Mouse (Mus musculus): ENCODE data around the gene Amh. TPM values are rescaled to one million over a fixed set of nuclear protein-coding genes. Genes with fewer than 3 reads are reported as not detected.
A peak's percentile ranks its signal among the peaks of the same experiment; 100 is the strongest.

The Amh gene
- 0.09 TPM in 2 replicates for polyA plus RNA-seq (2016; fragmentation: Nextera tagmentation; extraction: Ambion mirVana)

- H3K36me3 ChIP-seq (replicated peaks), result peaks cover 59% of the 10 kb centered on the region
- no peak within 1 kb of the TSS for H3K27ac ChIP-seq
- peaks cover 49% of the 10 kb centered on the region for H3K27me3 ChIP-seq (ENCODE audit: poor library complexity, severe bottlenecking)
- peak within 1 kb of the TSS; percentile 61 for H3K4me3 ChIP-seq
- H3K4me1 ChIP-seq, result peaks cover 63% of the 10 kb centered on the region
- DNase-seq (ENCODE audit: extremely low spot score, low spot score), result no peak
- no peaks in the 10 kb centered on the region for H3K9me3 ChIP-seq
- WGBS, result 67% methylated on average over 6 of the region's 6 CpGs
These were observed at the start of gene Amh for GRCm38 (mm10) chr10:80804916-80805315. Amh (plus strand) TSS chr10:80805243.

DNA sequence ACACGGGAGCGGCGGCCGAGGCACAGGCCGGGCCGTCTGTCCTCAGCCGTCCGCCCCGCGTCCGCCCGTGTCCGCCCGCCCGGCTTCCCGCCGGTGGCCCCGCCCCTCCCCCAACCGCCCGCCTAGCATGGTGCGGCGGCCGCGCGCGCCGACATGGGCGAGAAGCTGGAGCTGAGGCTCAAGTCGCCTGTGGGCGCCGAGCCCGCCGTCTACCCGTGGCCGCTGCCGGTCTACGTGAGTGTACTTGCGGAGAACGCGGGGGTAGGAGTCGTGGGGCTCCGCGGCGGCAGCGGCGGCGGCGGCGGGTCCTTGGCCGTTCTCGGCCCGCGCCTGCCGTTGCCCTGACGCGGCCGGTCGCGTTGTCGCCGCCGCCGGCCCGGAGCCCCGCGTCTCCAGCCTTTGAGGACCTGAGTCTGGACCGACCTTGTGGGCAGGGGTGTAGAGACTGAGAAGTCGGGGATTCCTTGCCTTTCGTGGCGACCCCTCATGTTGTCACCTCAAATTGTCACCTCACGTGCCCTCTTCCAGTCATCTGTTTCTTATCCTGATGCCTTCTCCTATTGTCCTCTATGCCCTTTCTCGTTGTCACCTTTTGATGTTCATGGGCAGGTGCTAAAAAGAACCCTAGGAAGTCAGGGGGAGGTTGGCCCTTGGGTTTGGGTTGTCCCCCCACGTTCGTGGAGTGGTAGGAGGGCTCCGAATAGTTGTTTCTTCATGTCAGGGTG is 49.6 kb upstream of the Amh start:
- under 1% methylated on average over 74 of the region's 75 CpGs for WGBS
- peaks cover 60% of the 10 kb centered on the region for H3K4me1 ChIP-seq

GRCm38 (mm10) chr10:80756099-80756498 is 48.9 kb upstream of the Amh start:
- Histone ChIP-seq H3K27me3 (ENCODE audit: poor library complexity, severe bottlenecking) (no peaks in the 10 kb centered on the region), H3K9me3 (no peaks in the 10 kb centered on the region), H3K36me3 (replicated peaks) (no peaks in the 10 kb centered on the region), H3K27ac (peak overlapping the region; percentile 97), H3K4me1 (peaks cover 65% of the 10 kb centered on the region), H3K4me3 (peak overlapping the region; percentile 95)
- no peak for DNase-seq (ENCODE audit: extremely low spot score, low spot score)
- 35% methylated on average over 3 of the region's 3 CpGs for WGBS

More for the DNA sequence above, 49.6 kb upstream of the Amh start:
- peak overlapping the region; percentile 97 for H3K27ac ChIP-seq
- no peaks in the 10 kb centered on the region for H3K36me3 ChIP-seq (replicated peaks)
- no peaks in the 10 kb centered on the region for H3K9me3 ChIP-seq
- peak; percentile 20 for DNase-seq (ENCODE audit: extremely low spot score, low spot score)
- peak overlapping the region; percentile 95 for H3K4me3 ChIP-seq
- H3K27me3 ChIP-seq (ENCODE audit: poor library complexity, severe bottlenecking), result no peaks in the 10 kb centered on the region

DNA sequence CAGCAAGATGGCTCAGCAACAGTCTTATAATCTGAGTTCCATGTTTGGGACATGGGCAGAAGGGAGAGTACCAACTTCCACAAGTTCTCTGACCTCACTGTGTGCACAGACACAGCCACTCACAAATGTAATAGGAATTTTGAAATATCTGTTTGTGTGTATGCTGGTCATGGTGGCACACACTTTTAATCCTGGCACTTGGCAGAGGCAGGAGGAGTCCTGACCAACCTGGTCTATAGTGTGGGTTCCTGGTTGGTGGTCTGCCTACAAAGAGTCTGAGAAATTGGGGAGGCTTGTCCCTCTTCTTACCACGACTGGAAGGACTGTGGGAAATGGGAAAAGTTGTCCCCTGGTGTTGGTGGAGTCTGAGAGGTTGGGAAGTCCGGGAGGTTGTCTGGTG is 48.5 kb upstream of the Amh start:
- peaks cover 65% of the 10 kb centered on the region for H3K4me1 ChIP-seq

GRCm38 (mm10) chr10:80756967-80757366 is 48.1 kb upstream of the Amh start:
- peak overlapping the region; percentile 95 for H3K4me3 ChIP-seq
- no peak for DNase-seq (ENCODE audit: extremely low spot score, low spot score)
- H3K9me3 ChIP-seq, result no peaks in the 10 kb centered on the region
- H3K4me1 ChIP-seq, result peaks cover 63% of the 10 kb centered on the region
- H3K27me3 ChIP-seq (ENCODE audit: poor library complexity, severe bottlenecking), result no peaks in the 10 kb centered on the region
- peak overlapping the region; percentile 12; the same call in 1 of the 2 replicates for H3K27ac ChIP-seq
- no peaks in the 10 kb centered on the region for H3K36me3 ChIP-seq (replicated peaks)
- WGBS, result 85% methylated on average over 4 of the region's 4 CpGs

More for the DNA sequence above, 48.5 kb upstream of the Amh start:
- Histone ChIP-seq H3K27ac (0 out of 2 replicates have a peak overlapping the region, but pooled peaks have one; percentile 97), H3K4me3 (peak overlapping the region; percentile 95), H3K9me3 (no peaks in the 10 kb centered on the region), H3K27me3 (ENCODE audit: poor library complexity, severe bottlenecking) (no peaks in the 10 kb centered on the region), H3K36me3 (replicated peaks) (no peaks in the 10 kb centered on the region)
- DNase-seq (ENCODE audit: extremely low spot score, low spot score), result no peak
- 79% methylated on average over 2 of the region's 2 CpGs for WGBS

DNA sequence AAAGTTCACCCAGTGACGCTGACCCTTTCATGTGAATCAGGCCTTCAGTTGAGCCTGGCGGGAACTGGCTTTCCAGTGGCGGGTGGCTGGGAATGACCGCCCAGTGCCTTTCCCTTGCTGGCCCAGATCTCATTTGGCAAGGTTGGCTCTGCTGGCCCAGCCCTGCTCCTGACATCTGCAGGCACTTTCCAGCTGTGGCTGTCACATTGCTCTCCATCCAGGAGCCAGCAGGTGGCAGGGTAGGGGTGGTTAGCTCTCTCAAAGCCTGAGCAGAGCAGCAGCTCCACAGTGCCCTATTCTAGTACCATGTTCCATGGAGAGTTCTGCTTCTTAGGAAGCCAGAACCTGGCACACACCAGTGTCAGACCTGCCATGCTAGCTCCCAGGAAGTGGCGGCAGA is 47.3 kb upstream of the Amh start:
- Histone ChIP-seq H3K36me3 (replicated peaks) (no peaks in the 10 kb centered on the region; the same call in 1 of the 2 replicates), H3K4me1 (peaks cover 56% of the 10 kb centered on the region), H3K9me3 (no peaks in the 10 kb centered on the region), H3K27me3 (ENCODE audit: poor library complexity, severe bottlenecking) (no peaks in the 10 kb centered on the region), H3K27ac (no peak overlapping the region), H3K4me3 (peak overlapping the region; percentile 95)
- DNase-seq (ENCODE audit: extremely low spot score, low spot score), result peak; percentile 44
- 37% methylated on average over 5 of the region's 5 CpGs for WGBS

DNA sequence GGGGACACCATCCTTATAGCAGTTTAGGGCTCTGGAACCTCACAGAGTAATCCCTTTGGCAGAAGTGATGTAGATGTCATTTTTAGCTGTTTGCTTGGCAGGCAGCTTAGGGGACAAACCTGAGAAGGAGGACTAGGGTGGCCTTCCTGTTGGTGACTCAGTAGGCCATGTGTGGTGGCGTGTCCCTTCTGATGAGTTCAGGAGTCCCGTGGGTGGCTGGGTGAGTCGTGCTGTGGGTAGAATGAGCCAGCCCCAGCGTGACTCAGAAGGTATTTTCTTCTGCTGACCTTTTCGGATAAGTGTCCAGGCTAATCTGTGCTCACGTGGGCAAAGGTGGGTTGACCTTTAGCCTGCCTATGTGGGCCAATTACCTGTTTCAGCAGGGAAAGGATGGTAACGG is 46.4 kb upstream of the Amh start:
- no peaks in the 10 kb centered on the region for H3K9me3 ChIP-seq
- 89% methylated on average over 7 of the region's 7 CpGs for WGBS
- H3K4me1 ChIP-seq, result peaks cover 56% of the 10 kb centered on the region
- no peak for DNase-seq (ENCODE audit: extremely low spot score, low spot score)
- H3K36me3 ChIP-seq (replicated peaks), result peaks cover 9% of the 10 kb centered on the region
- H3K4me3 ChIP-seq, result 0 out of 2 replicates have a peak overlapping the region, but pooled peaks have one; percentile 1
- H3K27me3 ChIP-seq (ENCODE audit: poor library complexity, severe bottlenecking), result no peaks in the 10 kb centered on the region
- H3K27ac ChIP-seq, result no peak overlapping the region

- Histone ChIP-seq H3K9me3 (no peaks in the 10 kb centered on the region), H3K4me3 (no peak overlapping the region), H3K27me3 (ENCODE audit: poor library complexity, severe bottlenecking) (no peaks in the 10 kb centered on the region), H3K27ac (no peak overlapping the region), H3K4me1 (peaks cover 53% of the 10 kb centered on the region), H3K36me3 (replicated peaks) (peaks cover 31% of the 10 kb centered on the region)
- no peak for DNase-seq (ENCODE audit: extremely low spot score, low spot score)
- 87% methylated on average over 4 of the region's 4 CpGs for WGBS
These were observed 44.2 kb upstream of the Amh start for GRCm38 (mm10) chr10:80760596-80761524.

GRCm38 (mm10) chr10:80761821-80762220 is 43.2 kb upstream of the Amh start:
- H3K27me3 ChIP-seq (ENCODE audit: poor library complexity, severe bottlenecking), result no peaks in the 10 kb centered on the region
- H3K9me3 ChIP-seq, result no peaks in the 10 kb centered on the region
- H3K36me3 ChIP-seq (replicated peaks), result peaks cover 40% of the 10 kb centered on the region
- DNase-seq (ENCODE audit: extremely low spot score, low spot score), result no peak
- H3K4me1 ChIP-seq, result peaks cover 52% of the 10 kb centered on the region
- H3K27ac ChIP-seq, result no peak overlapping the region
- WGBS, result 75% methylated on average over 3 of the region's 3 CpGs
- no peak overlapping the region for H3K4me3 ChIP-seq

DNA sequence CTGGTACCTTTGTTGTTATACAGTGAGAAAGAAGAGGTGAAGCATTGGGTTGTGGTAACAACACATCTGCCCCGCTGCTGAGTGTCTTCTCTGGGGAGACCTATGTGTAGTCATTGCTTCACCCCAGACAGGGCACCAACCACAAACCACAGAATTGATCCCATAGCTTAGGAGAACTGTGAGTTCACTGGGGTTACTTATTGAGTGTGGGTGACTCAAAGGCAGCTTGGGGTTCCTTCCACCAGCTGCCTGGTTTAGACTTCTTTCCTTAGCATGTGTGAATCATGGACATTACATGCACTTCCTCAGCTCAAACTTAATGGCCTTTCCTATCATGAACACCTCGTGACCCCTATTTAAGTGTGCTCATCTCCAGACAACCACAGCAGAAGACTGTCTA is 41.5 kb upstream of the Amh start:
- no peaks in the 10 kb centered on the region for H3K27me3 ChIP-seq (ENCODE audit: poor library complexity, severe bottlenecking)
- DNase-seq (ENCODE audit: extremely low spot score, low spot score), result no peak
- no peak overlapping the region for H3K27ac ChIP-seq
- WGBS, result 94% methylated on average over 2 of the region's 2 CpGs
- H3K9me3 ChIP-seq, result no peaks in the 10 kb centered on the region
- peaks cover 36% of the 10 kb centered on the region for H3K4me1 ChIP-seq
- no peak overlapping the region for H3K4me3 ChIP-seq
- H3K36me3 ChIP-seq (replicated peaks), result peaks cover 56% of the 10 kb centered on the region

DNA sequence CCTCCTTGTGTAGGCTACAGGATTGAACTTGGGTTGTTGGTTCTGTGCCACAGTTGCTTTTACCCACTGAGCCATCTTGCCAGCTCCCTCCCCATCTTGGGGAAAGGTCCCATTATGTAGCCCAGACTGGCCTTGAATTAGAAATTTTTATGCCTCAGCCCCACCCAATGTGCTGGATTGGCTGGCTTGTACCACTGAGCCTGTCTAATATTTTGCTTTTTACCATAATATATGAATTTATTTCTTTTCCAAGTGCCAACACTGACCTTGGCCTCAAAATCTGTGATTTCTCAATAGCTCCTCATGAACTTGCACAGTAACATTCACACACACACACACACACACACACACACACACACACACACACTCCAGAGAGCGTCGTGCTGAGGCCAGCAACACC is 39.3 kb upstream of the Amh start:
- WGBS, result 90% methylated on average over 2 of the region's 2 CpGs

DNA sequence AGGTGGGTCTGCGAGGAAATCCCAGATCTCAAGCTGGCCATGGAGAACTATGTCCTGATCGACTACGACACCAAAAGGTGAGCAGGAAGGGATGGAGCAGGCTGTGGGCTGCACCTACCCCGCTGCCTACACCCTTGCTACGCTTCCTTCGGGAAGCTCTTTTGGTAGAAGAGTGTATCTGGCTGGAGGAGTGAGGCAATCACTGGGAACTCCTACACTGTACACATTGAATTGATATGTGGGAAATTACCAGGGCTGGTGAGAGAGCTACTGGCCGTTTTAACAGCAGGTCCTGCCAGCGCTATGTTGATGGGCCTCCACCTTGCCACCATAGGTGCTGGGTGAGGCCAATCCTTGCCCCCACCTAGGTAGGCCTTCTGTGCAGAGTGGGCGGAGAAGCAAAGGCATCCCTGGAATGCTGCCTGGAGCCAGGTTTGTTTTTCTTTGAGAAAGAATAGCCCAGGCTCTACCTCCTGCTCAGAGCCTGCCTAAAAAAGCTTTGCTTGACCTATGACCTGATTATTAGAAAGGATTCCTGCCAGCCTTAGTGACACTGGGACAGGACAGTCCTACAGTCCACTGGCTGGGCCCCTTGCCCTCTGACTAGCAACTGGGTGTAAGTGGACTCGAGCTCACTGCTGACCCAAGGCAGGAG is 38.8 kb upstream of the Amh start:
- Histone ChIP-seq H3K4me1 (peaks cover 15% of the 10 kb centered on the region), H3K9me3 (no peaks in the 10 kb centered on the region), H3K27ac (0 out of 2 replicates have a peak overlapping the region, but pooled peaks have one; percentile 35), H3K4me3 (peak overlapping the region; percentile 9; the same call in 1 of the 2 replicates), H3K27me3 (ENCODE audit: poor library complexity, severe bottlenecking) (no peaks in the 10 kb centered on the region), H3K36me3 (replicated peaks) (peaks cover 83% of the 10 kb centered on the region)
- no peak for DNase-seq (ENCODE audit: extremely low spot score, low spot score)
- WGBS, result 78% methylated on average over 10 of the region's 10 CpGs

More for the DNA sequence above, 39.3 kb upstream of the Amh start:
- Histone ChIP-seq H3K27me3 (ENCODE audit: poor library complexity, severe bottlenecking) (no peaks in the 10 kb centered on the region), H3K4me3 (no peak overlapping the region), H3K27ac (no peak overlapping the region), H3K4me1 (peaks cover 20% of the 10 kb centered on the region), H3K36me3 (replicated peaks) (peaks cover 77% of the 10 kb centered on the region), H3K9me3 (no peaks in the 10 kb centered on the region)
- no peak for DNase-seq (ENCODE audit: extremely low spot score, low spot score)
